Mouse (Mus musculus) thymus, postnatal 25 days (tissue): ENCODE measurements around the gene Cby3.
A peak's percentile ranks its signal among the peaks of the same experiment; 100 is the strongest.
"Not testable (repeated sequence)": the region's sequence is repeated elsewhere in the genome, so short reads cannot be mapped to it uniquely, and the experiment has no call there.

ENCODE experiments used
- DNase-seq: peaks from one replicate; pipeline ENCODE4 v3.0.0; 2022

The Cby3 gene

GRCm38 (mm10) chr11:50354162-50354561 is at the start of gene Cby3:
Cby3 (plus strand) TSS chr11:50354462.
- no peak for DNase-seq

- DNase-seq, result no peak
These were observed 41.5 kb upstream of the Cby3 start for GRCm38 (mm10) chr11:50312803-50313202.

GRCm38 (mm10) chr11:50319343-50319742 is 34.9 kb upstream of the Cby3 start:
- not testable (repeated sequence) for DNase-seq

DNA sequence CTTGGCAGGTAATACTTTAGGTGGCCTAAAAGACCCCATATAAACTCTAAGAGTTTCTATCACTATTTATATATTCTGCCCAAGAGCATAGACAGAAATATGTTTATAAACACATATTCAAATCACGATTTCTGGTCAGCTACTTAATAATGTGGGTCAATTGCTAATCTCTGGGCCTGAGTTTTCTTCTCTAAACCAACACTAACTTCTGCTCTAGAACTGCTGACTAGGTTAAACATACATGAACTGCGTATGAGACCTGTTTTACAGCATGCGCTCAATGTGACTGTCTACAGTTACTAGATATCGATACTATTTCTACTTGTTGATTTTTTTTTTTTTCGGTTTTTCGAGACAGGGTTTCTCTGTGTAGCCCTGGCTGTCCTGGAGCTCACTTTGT is 33.0 kb upstream of the Cby3 start:
- DNase-seq, result no peak

DNA sequence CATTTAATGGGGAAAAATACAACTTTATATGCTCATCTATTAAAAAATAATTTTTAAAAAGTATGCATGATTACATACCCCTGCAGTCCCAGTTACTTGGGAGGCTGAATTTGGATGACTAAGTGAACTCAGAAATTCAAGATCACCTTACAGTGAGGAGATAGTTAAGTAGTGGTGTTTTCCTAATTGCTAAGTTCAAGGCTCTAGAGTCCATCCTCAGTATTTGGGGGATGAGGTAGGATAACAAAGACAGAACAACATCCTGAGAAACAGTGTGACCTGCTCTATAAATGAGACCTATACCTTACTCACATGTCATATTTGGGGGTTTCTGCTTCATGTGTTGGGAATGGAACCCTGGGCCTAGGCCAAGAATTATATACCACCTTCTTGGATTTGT is 31.9 kb upstream of the Cby3 start:
- DNase-seq, result no peak

- no peak for DNase-seq
These were observed 30.4 kb upstream of the Cby3 start for GRCm38 (mm10) chr11:50323843-50324242.

- no peak for DNase-seq
These were observed 29.4 kb upstream of the Cby3 start for GRCm38 (mm10) chr11:50324751-50325471.

- DNase-seq, result peak; percentile 99
These were observed 28.6 kb upstream of the Cby3 start, which contains the start of gene Canx for GRCm38 (mm10) chr11:50325496-50326301. Canx (minus strand) TSS chr11:50325673.

DNA sequence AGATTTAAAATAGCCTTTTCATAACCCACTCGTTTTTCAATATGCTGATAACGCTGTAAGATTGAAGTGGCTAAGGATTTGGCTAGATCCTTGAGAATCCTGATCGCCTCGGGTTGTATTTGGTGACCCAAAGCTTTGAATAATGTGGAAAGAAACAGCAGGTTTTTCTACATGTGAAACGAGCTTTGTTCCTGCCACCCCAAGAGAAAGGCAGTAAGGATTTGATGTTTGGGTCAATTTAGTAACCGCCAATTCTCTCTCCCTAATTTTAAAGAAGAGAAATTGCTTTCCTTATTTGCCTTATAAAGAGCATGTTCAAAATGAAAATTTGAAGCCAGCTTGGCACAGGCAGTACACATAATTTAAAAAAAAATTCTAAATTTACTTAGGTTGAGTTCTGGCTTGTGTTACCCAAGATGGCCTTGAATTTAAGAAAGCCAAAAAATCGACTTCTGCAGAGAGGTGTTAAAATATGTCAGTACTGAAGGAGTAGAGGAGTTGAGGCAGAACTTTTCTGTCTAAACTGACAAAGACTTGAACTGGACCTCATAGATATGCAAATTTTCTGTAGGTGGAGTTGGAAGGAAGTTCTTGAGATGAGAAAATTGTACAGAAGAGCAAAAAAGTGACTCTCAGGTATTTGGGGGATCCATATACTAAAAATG is 27.8 kb upstream of the Cby3 start:
- no peak for DNase-seq

- no peak for DNase-seq
These were observed 26.1 kb upstream of the Cby3 start for GRCm38 (mm10) chr11:50328075-50328625.

GRCm38 (mm10) chr11:50329378-50329777 is 24.9 kb upstream of the Cby3 start:
- DNase-seq, result no peak

DNA sequence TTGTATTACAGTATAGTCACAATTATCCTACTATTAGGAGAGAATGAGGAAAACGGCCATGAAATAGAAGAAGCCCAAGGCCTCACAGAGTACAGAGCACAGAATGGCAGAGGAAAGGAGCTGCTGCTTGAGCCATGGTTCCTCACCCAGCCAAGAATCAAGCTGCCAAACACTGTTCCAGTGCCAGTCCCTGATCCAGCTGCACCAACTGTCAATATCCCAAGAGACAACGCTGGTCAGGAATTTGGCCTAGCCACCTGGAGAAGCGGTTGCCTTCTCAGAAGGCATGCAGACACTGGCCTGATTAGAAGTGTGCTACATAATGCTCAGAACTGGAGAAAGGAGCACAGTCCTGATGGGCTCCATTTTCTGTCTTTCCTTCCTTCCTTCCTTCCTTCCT is 21.1 kb upstream of the Cby3 start:
- DNase-seq, result no peak

- no peak for DNase-seq
These were observed 18.1 kb upstream of the Cby3 start for GRCm38 (mm10) chr11:50336126-50336525.

DNA sequence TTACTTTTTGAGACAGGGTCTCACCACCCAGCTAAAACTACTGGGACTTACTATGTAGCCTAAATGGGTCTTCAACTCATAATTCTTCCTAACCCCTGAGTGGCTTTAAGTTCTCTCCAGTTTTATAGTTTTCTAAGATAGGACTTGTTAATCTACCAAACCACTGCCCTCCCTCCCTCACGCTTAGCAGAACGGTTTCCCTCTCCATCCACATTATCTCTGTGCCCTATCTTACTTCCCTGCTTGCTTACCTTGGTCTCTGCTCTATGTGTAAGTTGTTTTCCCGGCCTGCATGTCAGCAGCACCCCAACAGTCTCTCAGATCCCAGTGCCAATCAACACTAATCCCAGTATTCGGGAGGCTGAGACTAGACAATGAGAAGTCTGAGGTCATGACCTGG is 17.4 kb upstream of the Cby3 start:
- no peak for DNase-seq

DNA sequence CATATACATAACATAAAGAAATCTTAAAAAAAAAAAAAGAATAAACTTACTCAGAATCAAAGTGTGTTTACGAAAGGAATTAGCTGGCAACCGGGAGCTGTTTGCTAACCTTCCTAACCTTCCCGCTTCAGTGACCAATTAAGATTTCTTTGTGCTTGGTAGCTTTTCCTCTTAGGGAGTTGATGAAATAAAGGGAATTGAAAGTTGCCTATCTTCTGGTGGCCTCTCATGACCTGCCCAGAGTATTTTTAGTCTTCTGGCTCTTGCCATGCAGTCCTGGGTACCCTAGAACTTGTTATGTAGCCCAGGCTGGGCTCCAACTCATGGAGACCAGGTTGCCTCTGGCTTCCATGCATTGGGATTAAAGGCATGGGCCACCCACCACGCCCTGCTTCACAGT is 8.8 kb upstream of the Cby3 start:
- DNase-seq, result no peak

- no peak for DNase-seq
These were observed 7.8 kb upstream of the Cby3 start for GRCm38 (mm10) chr11:50346256-50347032.

DNA sequence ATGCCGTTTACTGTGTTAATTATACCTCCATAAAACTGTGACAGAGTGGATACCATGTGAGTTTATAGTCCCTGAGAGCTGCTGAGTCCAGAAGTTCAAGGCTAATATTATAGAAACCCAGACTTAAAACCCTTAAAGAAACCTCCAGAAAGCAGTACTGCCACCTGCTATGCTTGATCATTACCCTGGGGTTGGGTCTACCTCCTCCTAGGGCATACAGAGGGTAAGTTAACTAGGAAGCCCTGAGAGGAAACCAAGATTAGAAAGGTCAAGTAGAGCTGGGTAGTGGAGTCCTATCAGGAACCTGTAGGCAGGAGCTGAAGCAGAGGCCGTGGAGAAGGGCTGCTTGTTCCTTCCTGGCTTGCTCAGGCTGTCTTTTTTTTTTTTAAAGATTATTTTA is 2.1 kb upstream of the Cby3 start:
- no peak for DNase-seq

DNA sequence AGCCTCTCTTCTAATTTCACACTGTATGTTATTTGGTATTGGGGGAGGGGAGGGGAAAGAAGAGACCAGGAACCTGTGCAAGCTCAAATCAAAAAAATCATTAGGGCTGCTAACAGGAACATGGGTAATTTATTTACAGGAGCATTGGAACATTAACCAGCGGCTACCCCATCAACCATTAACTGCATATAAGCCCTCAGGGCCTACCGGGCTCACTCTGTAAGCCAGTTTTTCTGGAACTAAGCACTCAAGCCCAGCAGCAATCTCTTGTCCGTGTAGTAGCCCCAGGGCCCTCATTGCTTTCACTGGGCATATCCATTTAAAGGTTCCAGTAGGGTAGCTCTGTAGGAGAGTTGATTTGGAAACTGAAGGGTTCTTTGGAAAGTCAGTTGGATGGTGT is 589 bp downstream of the Cby3 start:
- DNase-seq, result no peak

DNA sequence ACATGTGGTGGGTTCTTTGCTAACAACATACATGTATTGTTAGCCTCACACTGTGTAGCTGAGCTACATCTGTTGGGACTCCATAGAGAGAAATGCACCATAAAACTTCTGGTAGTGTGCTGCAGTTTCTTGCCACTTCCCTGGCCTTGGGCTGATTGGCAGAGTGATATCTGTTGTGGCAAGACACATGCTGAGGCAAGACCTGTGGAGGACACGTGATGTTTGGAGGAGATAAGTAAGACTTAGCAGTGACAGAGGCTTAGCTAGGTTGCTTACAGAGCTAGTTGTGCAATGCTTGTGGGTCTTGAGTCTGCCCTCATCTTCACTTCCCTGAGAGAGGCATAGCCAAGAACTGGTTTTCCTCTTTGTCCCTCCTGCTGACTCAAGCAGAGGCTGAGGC is 1.1 kb downstream of the Cby3 start:
- no peak for DNase-seq

GRCm38 (mm10) chr11:50358950-50359861 is 4.9 kb downstream of the Cby3 start:
- peak; percentile 19 for DNase-seq

GRCm38 (mm10) chr11:50361282-50361681 is 7.0 kb downstream of the Cby3 start:
- DNase-seq, result not testable (repeated sequence)

DNA sequence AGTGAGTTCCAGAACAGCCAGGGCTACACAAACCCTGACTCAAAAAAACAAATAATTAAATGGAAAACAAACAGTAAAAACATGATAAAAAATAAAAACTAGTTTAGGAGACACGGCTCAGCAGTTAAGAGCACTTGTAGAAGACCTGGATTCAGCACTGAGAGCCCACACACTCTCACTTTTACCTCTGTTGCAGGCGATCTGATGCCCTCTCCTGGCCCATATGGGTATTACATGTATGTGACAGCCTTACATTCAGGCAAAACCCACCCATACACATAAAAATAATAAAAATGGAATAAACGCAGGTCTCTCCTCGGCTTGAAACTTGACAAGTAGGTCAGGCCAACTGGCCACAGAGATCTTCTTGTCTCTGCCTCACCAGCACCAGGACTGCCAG is 10.3 kb downstream of the Cby3 start:
- peak; percentile 79 for DNase-seq
